ENCODE assay signal across 10 mouse cellular contexts in genomic region chr7:46665236-46665635, GRCm38 (mm10). TPM values are rescaled to one million over a fixed set of nuclear protein-coding genes. Genes with fewer than 3 reads are reported as not detected.
DNase-seq lines count a peak whose midpoint lies in the region; ATAC-seq and TF ChIP-seq lines count a peak whose summit lies in the region.
"Had no signal": no experiment of that assay in that cellular context is flagged by ENCODE, and none has a peak within 500 bp of the region (broad histone marks: within the 10 kb centered on the region; RNA-seq: fewer than 3 reads in every experiment).

No protein-coding gene starts in this region.

- H3K9ac ChIP-seq in ES-E14 (ENCODE audit: insufficient read depth, low read depth, low read length, poor library complexity, severe bottlenecking), result no peak overlapping the region

- TF ChIP-seq POLR2A in cortical plate, adult 2 months (IDR thresholded peaks at IDR 0.05; ENCODE audit: extremely low read depth, insufficient read depth, low read length), result no peak

- peak; percentile 82 for TF ChIP-seq CTCF in layer of hippocampus, adult 2 months (conservative IDR thresholded peaks at IDR 0.05)
- peak; percentile 53 for TF ChIP-seq CTCF in cortical plate, adult 2 months (IDR thresholded peaks at IDR 0.05; ENCODE audit: extremely low read depth, insufficient read depth, low read length)

- no peak overlapping the region for H3K27ac ChIP-seq in layer of hippocampus, adult 2 months
- H3K27ac ChIP-seq in ES-E14 (ENCODE audit: insufficient read depth, low read depth, low read length, poor library complexity, severe bottlenecking), result no peak overlapping the region
- H3K27ac ChIP-seq in cortical plate, adult 2 months (ENCODE audit: insufficient read depth, low read length), result no peak overlapping the region

- H3K4me1 ChIP-seq in ES-E14 (ENCODE audit: control insufficient read depth in 2 of 2, insufficient read depth in 2 of 2, low read length in 2 of 2, poor library complexity in 1 of 2), result peaks cover 0 to 1% of the 10 kb centered on the region in 2 experiments; a peak in 1 of 4 replicates
- no peaks in the 10 kb centered on the region for H3K4me1 ChIP-seq in cortical plate, adult 2 months (ENCODE audit: control insufficient read depth, insufficient read depth, low read length)

- H3K4me3 ChIP-seq in layer of hippocampus, adult 2 months, result no peak overlapping the region
- H3K4me3 ChIP-seq in ES-E14 (ENCODE audit: insufficient read depth in 1 of 2, low read depth in 1 of 2, low read length in 2 of 2, poor library complexity in 1 of 2, severe bottlenecking in 1 of 2), result no peak overlapping the region
- H3K4me3 ChIP-seq in cortical plate, adult 2 months (ENCODE audit: insufficient read depth, low read length), result no peak overlapping the region
- H3K4me3 ChIP-seq: myocyte had no signal

- no peak for ATAC-seq in CD4-positive, CD25-positive, alpha-beta regulatory T cell, adult 4 months

- DNase-seq in CD4-positive, CD25-positive, alpha-beta regulatory T cell, adult 2 months (ENCODE audit: low read depth, low spot score), result peak; percentile 45
- DNase-seq in layer of hippocampus, adult 2 months (ENCODE audit: low spot score in 2 of 2), result peak in 1 of 2 experiments; percentile 36
- no peak for DNase-seq in layer of hippocampus, adult 9-11 months
- peak; percentile 60 for DNase-seq in ES-E14 (ENCODE audit: low read depth, low spot score)
- peak; percentile 13 for DNase-seq in lung, postnatal 10 days
- no peak for DNase-seq in T-cell, adult 2 months (ENCODE audit: low spot score)

- in situ Hi-C loops in ES-E14 (cut with MboI; ENCODE audit: low sequenced_read_pairs in 2 of 2, unreplicated experiment in 2 of 2), result no loop called here

- H3K9me3 ChIP-seq in ES-E14 (ENCODE audit: control insufficient read depth, insufficient read depth, low read depth, low read length), result no peaks in the 10 kb centered on the region

- H3K36me3 ChIP-seq in ES-E14 (ENCODE audit: control insufficient read depth, insufficient read depth, low read length, poor library complexity, severe bottlenecking), result no peaks in the 10 kb centered on the region

TF ChIP-seq in ES-E14, 5 proteins besides CTCF, POLR2A, EP300 and RAD21:
- no peak for TF ChIP-seq CHD2 (IDR thresholded peaks at IDR 0.05; ENCODE audit: low read depth, low read length)
- peak; percentile 32; the same call in 1 of the 2 replicates for TF ChIP-seq ZC3H11A (IDR thresholded peaks at IDR 0.05; ENCODE audit: borderline replicate concordance, low read depth, low read length)
- TF ChIP-seq HCFC1 (IDR thresholded peaks at IDR 0.05; ENCODE audit: borderline replicate concordance, insufficient read depth, low read length), result no peak
- no peak for TF ChIP-seq MAFK (IDR thresholded peaks at IDR 0.05; ENCODE audit: insufficient read depth, low read depth, low read length)
- TF ChIP-seq ZNF384 (IDR thresholded peaks at IDR 0.05; ENCODE audit: low read depth, low read length), result no peak
TF ChIP-seq in ES-E14: peak in this region for 1.

RNA-seq across cellular contexts. Expression of gene Tph1, which starts 7.1 kb away (rescaled TPM):
- polyA plus RNA-seq in CD4-positive, CD25-positive, alpha-beta regulatory T cell, adult 4 months (2017; shearing (Covaris generic)), result under 1 TPM in 1 of 2 experiments, not detected in 1; 0.48 TPM
- total RNA-seq in layer of hippocampus, adult 2 months (2021), result under 1 TPM; 0.44 to 0.61 TPM
- 0.32 and 3.6 TPM in 2 replicates for total RNA-seq in ES-E14 (2012; rRNA removed)
- 0.09 and 0.19 TPM in 2 replicates for polyA plus RNA-seq in cortical plate, adult 2 months (2012; rRNA removed)
- total RNA-seq: heart, postnatal 10 days had no signal

RNA-seq across cellular contexts. Expression of gene Sergef, which starts 25.6 kb away (rescaled TPM):
- polyA plus RNA-seq in CD4-positive, CD25-positive, alpha-beta regulatory T cell, adult 4 months (2017; shearing (Covaris generic)), result 10 to 100 TPM; 20.2 to 25.5 TPM
- total RNA-seq in layer of hippocampus, adult 2 months (2021), result 10 to 100 TPM; 47.3 to 54.1 TPM
- 5.4 and 5.7 TPM in 2 replicates for total RNA-seq in ES-E14 (2012; rRNA removed)
- polyA plus RNA-seq in cortical plate, adult 2 months (2012; rRNA removed), result 44.9 and 46.8 TPM in 2 replicates

RNA-seq across cellular contexts. Expression of gene Saal1, which starts 45.2 kb away (rescaled TPM):
- polyA plus RNA-seq in CD4-positive, CD25-positive, alpha-beta regulatory T cell, adult 4 months (2017; shearing (Covaris generic)), result 10 to 100 TPM; 16.0 to 20.2 TPM
- 10 to 100 TPM; 11.0 to 11.2 TPM for total RNA-seq in layer of hippocampus, adult 2 months (2021)
- total RNA-seq in ES-E14 (2012; rRNA removed), result 15.2 and 15.6 TPM in 2 replicates
- 7.1 and 7.7 TPM in 2 replicates for polyA plus RNA-seq in cortical plate, adult 2 months (2012; rRNA removed)

RNA-seq across cellular contexts. Expression of gene Saa3, which starts 50.3 kb away (rescaled TPM):
- not detected for polyA plus RNA-seq in CD4-positive, CD25-positive, alpha-beta regulatory T cell, adult 4 months (2017; shearing (Covaris generic))
- not detected for total RNA-seq in layer of hippocampus, adult 2 months (2021)
- total RNA-seq in ES-E14 (2012; rRNA removed), result 0.54 and 0.79 TPM in 2 replicates
- polyA plus RNA-seq in cortical plate, adult 2 months (2012; rRNA removed), result not detected in 2 replicates
- total RNA-seq: heart, postnatal 10 days had no signal

Comparison
In these comparisons a context has a peak if more than half of its experiments do, and no peak if none do; other contexts are left out.
1. DNase-seq: peak in CD4-positive, CD25-positive, alpha-beta regulatory T cell, adult 2 months (single experiment), ES-E14 (single experiment) and lung, postnatal 10 days (single experiment); none in layer of hippocampus, adult 9-11 months (single experiment) and T-cell, adult 2 months (single experiment).